Mouse (Mus musculus): ENCODE results near the gene Ndufb10. TPM values are rescaled to one million over a fixed set of nuclear protein-coding genes. Genes with fewer than 3 reads are reported as not detected.
A peak's percentile ranks its signal among the peaks of the same experiment; 100 is the strongest.

Ndufb10 gene
- total RNA-seq, 2 experiments from 2014 or later: 186 to 200 TPM

GRCm38 (mm10) chr17:24708646-24709045, 15.6 kb downstream of the Ndufb10 start:
- no peak for DNase-seq (ENCODE audit: low spot score in 2 of 2)

GRCm38 (mm10) chr17:24707801-24708425, 16.4 kb downstream of the Ndufb10 start:
- DNase-seq (ENCODE audit: low spot score in 2 of 2): no peak

- DNase-seq (ENCODE audit: low spot score in 2 of 2): peak; percentile 94 to 95
Measured at GRCm38 (mm10) chr17:24706982-24707800, 17.1 kb downstream of the Ndufb10 start, which contains the start of gene Tbl3. Gene Tbl3, minus strand, starts transcription at chr17:24707660.

- no peak for DNase-seq (ENCODE audit: low spot score in 2 of 2)
Measured at GRCm38 (mm10) chr17:24705821-24706220, 18.5 kb downstream of the Ndufb10 start.

DNA sequence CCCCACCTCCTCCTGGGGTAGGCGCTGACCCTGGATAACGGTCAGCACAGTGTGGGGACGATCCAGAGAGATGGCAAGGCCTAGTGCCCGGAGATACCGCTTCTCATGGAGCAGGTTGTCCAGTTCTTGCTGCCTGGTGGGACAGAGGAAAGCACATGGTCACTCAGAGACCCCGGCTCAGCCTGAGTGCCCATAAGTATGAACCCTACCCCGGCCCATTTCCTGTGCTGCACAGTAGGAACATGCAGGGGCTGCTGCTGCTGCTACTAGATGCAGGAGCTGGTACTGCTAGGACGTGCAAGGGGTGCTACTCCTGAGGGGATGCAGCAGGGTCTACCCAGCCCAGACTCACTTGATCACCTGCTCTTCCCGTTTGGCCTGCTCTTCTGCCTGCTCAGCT, 23.0 kb downstream of the Ndufb10 start:
- DNase-seq (ENCODE audit: low spot score in 2 of 2): no peak

GRCm38 (mm10) chr17:24699473-24699872, 24.8 kb downstream of the Ndufb10 start:
- no peak for DNase-seq (ENCODE audit: low spot score in 2 of 2)

- DNase-seq (ENCODE audit: low spot score in 2 of 2): no peak
Measured at GRCm38 (mm10) chr17:24698715-24699114, 25.6 kb downstream of the Ndufb10 start.

- no peak for DNase-seq (ENCODE audit: low spot score in 2 of 2)
Measured at GRCm38 (mm10) chr17:24697985-24698384, 26.3 kb downstream of the Ndufb10 start.

DNA sequence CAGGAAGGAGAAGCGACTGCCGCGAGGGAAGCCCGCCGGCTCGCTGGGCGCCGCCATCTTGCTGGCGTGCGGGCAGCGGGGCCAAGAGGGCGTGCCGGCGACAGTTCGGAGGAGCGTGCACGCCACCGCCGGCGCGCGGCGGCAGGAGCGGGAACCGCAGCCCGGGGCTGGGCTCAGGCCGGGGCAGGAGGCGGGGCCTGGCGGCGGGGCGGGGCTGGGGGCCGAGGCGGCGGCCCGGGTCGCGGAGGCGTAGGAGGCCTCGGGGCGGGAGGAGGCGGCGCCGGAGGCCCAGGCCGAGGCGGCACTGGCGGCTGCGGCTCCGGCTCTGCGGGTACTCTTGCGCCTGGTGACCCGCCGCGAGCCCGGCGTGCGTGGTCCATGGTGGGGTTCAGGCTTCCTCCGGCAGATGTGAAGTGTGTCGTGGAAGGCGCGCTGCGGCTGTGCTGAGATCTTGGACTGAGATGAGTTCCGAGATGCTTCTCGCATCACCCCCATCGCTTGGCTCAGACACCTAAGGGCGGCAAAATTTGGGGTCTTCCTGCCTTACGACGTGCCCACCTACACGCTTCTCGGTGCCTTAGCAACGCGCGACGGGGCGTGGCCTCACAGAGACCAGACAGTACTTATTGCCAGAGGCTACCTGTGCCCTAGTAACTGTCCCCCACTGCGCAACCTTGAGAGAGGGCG, 28.1 kb downstream of the Ndufb10 start, which contains the start of the genes Gfer and Noxo1:
Gfer (minus strand) TSS at position 146 of the 687 bp plus-strand sequence.
Noxo1 (plus strand) TSS at position 224 of the 687 bp plus-strand sequence.
- peak; percentile 75 to 80 for DNase-seq (ENCODE audit: low spot score in 2 of 2)

GRCm38 (mm10) chr17:24695326-24696010, 28.8 kb downstream of the Ndufb10 start:
- DNase-seq (ENCODE audit: low spot score in 2 of 2): no peak

DNA sequence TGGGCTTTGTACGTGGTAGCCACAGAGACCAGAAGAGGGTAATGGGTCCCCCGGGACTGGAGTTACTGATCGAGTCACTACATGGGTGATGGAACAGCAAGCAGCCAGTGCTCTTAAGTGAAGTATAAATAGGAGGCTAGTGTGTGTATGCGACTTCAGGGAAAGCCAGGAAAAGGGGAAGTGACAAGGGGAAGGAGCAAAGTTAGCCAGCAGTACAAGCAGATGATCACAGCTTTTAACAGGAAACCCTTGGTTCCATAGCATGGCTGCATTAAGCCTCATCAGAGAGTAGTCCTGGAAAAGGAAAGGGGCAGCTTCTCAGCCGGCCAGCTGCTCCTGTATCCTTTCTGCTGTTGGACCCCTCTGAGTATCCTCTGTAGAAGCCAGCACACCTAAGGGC, 31.9 kb downstream of the Ndufb10 start:
- DNase-seq (ENCODE audit: low spot score in 2 of 2): no peak

DNA sequence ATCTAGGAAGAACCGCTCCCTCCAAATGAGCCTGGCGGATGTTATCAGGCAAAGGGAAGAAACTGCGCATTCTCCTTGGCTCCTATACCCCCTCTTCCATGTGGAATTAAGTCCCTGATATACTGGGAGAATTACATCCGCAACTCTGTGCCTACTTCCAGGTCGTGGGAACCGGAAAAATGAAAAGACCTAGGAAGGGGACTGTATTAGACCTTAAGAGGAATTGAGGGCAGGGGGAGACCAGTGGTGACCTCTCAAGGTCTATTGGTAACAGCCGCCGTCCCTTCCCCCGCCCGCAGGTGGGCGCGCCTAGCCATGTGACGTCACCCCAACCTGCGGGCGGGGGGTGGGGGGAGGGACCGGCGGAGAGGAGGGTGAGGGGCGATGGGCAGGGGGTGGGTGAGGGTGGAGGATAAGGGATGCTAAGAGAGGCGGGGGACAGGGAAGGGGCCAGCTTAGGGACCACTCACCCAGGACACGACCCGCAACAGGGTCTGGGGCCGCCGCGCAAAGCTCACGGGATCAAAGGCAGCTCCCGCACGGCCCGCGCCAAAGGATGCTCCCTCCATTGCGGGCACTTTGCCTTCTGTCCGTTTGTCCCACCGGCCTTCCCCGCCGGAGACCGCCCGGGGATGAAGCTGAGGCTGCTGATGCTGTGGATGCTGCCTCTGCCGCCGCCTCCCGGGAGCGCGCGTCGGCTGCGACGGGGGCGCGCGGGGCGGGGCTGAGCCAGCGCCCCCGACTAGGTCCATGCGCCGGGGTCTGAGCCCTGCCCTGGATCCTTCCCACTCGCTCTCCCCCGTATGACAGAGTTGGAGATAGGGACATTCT, 34.8 kb downstream of the Ndufb10 start, which contains the start of gene Syngr3:
Syngr3 (minus strand) TSS at position 705 of the 831 bp plus-strand sequence.
- peak in 1 of 2 experiments; percentile 50 for DNase-seq (ENCODE audit: low spot score in 2 of 2)

DNA sequence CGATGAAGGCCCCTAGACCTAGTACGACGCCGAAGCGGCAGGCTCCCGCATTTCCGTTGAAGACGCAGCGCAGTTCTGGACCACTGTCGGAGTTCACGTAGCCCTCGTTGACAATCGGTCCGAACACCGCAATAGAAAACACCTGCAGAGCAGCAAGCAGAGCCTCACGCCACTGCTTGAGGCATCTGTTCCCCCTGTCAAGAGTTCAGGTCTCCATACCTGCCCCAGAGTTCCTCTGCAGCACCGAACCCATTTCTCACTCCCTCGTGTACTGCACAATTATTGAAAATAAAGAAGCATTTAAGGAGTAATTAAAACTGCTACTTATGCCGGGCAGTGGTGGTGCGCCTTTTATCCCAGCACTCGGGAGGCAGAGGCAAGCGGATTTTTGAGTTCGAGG, 36.7 kb downstream of the Ndufb10 start:
- no peak for DNase-seq (ENCODE audit: low spot score in 2 of 2)

- DNase-seq (ENCODE audit: low spot score in 2 of 2): no peak
Measured at GRCm38 (mm10) chr17:24687146-24687595, 37.1 kb downstream of the Ndufb10 start.

- DNase-seq (ENCODE audit: low spot score in 2 of 2): no peak
Measured at GRCm38 (mm10) chr17:24686514-24686913, 37.8 kb downstream of the Ndufb10 start.

DNA sequence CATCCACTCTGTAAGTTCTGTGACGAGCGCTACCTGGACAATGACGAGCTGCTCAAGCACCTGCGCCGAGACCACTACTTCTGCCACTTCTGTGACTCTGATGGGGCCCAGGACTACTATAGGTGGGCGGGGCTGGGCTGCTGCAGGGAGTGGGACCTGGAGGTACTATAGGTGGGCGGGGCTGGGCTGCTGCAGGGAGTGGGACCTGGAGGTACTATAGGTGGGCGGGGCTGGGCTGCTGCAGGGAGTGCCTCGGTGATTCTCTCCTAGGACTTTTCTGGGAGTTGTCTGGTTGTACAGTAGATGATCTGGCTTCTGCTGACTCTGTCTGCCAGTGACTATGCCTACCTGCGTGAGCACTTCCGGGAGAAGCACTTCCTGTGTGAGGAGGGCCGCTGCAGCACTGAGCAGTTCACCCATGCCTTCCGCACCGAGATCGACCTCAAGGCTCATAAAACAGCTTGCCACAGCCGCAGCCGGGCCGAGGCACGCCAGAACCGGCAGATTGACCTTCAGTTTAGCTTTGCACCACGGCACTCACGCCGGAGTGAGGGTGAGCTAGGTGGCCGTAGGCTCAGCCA, 46.7 kb downstream of the Ndufb10 start:
- DNase-seq (ENCODE audit: low spot score in 2 of 2): no peak

GRCm38 (mm10) chr17:24676877-24677276, 47.4 kb downstream of the Ndufb10 start:
- DNase-seq (ENCODE audit: low spot score in 2 of 2): no peak

- peak; percentile 66 to 70 for DNase-seq (ENCODE audit: low spot score in 2 of 2)
Measured at GRCm38 (mm10) chr17:24676187-24676586, 48.1 kb downstream of the Ndufb10 start.

DNA sequence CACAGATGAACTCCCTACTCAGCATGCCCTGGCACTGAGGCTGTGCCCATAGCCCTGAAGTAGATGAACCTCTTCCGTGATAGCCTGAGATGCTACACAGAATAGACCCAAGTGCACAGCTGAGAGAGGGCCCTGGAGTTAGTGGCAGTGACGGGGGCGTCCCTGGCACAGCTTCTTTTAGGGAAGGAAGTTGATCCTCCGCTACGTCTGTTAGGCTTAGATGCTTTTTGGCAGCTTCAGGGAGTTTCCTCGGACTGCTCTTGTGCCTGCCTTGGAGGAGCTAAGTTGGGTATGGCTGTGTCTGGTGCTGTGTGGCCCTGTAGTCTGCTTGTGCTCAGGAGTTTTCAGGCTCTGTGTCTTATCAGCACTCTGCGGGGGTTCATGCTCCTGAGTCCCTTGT, 50.0 kb downstream of the Ndufb10 start:
- DNase-seq (ENCODE audit: low spot score in 2 of 2): peak in 1 of 2 experiments; percentile 63

- no peak for DNase-seq (ENCODE audit: low spot score in 2 of 2)
Measured at GRCm38 (mm10) chr17:24672141-24672540, 52.1 kb downstream of the Ndufb10 start.
